Mouse (Mus musculus): Measurements from ENCODE around the gene Wdr93. TPM values are rescaled to one million over a fixed set of nuclear protein-coding genes. Genes with fewer than 3 reads are reported as not detected.

Gene Wdr93
- polyA plus RNA-seq, 1 experiment from 2014 or later = 0.50 TPM

Other genes with a start within 250 kb of the Wdr93 start
- gene Rhcg, start 125.5 kb upstream of the Wdr93 start, polyA plus RNA-seq (2014; fragmentation: Nextera tagmentation; extraction: Ambion mirVana) = not detected in 2 replicates
- gene Ticrr, start 83.0 kb upstream of the Wdr93 start, polyA plus RNA-seq (2014; fragmentation: Nextera tagmentation; extraction: Ambion mirVana) = 5.1 and 5.3 TPM in 2 replicates
- gene Kif7, start 27.4 kb upstream of the Wdr93 start, polyA plus RNA-seq (2014; fragmentation: Nextera tagmentation; extraction: Ambion mirVana) = 1.6 and 2.0 TPM in 2 replicates
- gene Plin1, start 10.3 kb upstream of the Wdr93 start, polyA plus RNA-seq (2014; fragmentation: Nextera tagmentation; extraction: Ambion mirVana) = not detected in 2 replicates
- gene Pex11a, start within 50 bp of the Wdr93 start, polyA plus RNA-seq (2014; fragmentation: Nextera tagmentation; extraction: Ambion mirVana) = 9.4 and 9.8 TPM in 2 replicates
- gene Mesp1, start 50.6 kb downstream of the Wdr93 start, polyA plus RNA-seq (2014; fragmentation: Nextera tagmentation; extraction: Ambion mirVana) = not detected in 2 replicates
- 0.27 and 0.59 TPM in 2 replicates for gene Mesp2, start 67.6 kb downstream of the Wdr93 start, polyA plus RNA-seq (2014; fragmentation: Nextera tagmentation; extraction: Ambion mirVana)
- 9.0 and 10.4 TPM in 2 replicates for gene Anpep, start 117.9 kb downstream of the Wdr93 start, polyA plus RNA-seq (2014; fragmentation: Nextera tagmentation; extraction: Ambion mirVana)
- 27.7 and 28.1 TPM in 2 replicates for gene Ap3s2, start 177.5 kb downstream of the Wdr93 start, polyA plus RNA-seq (2014; fragmentation: Nextera tagmentation; extraction: Ambion mirVana)
- gene Arpin, start 192.2 kb downstream of the Wdr93 start, polyA plus RNA-seq (2014; fragmentation: Nextera tagmentation; extraction: Ambion mirVana) = 29.4 and 30.2 TPM in 2 replicates

Measured in heart, embryonic 14.5 days (tissue).